Mouse (Mus musculus) neutrophil, adult 5-6 weeks (primary cell): ENCODE results near the gene Myo10. TPM values are rescaled to one million over a fixed set of nuclear protein-coding genes. Genes with fewer than 3 reads are reported as not detected.

Experiments
- ATAC-seq: fragments of 151-379, 151-347 bp; 2 replicates; pipeline ENCODE4 v1.8.0; 2017; ENCODE audit warnings: mild to moderate bottlenecking, moderate TSS enrichment; ENCODE audit not compliant: insufficient number of reproducible peaks, poor library complexity, low FRiP score, severe bottlenecking; ENCODE audit errors: extremely low read depth
- total RNA-seq: library from RNA; stranded (forward); fragments of 200-1000 nt; gene quantifications from 2 replicates; pipeline ENCODE4 v1.2.3, GENCODE M21; 2017

Gene Myo10
- total RNA-seq, 1 experiment from 2014 or later = 1.2 TPM

GRCm38 (mm10) chr15:25773711-25774513, 151.6 kb downstream of the Myo10 start:
- ATAC-seq = peak; percentile 63; the same call in 1 of the 2 replicates

- no peak for ATAC-seq
Observed at GRCm38 (mm10) chr15:25778937-25779336, 156.6 kb downstream of the Myo10 start.

DNA sequence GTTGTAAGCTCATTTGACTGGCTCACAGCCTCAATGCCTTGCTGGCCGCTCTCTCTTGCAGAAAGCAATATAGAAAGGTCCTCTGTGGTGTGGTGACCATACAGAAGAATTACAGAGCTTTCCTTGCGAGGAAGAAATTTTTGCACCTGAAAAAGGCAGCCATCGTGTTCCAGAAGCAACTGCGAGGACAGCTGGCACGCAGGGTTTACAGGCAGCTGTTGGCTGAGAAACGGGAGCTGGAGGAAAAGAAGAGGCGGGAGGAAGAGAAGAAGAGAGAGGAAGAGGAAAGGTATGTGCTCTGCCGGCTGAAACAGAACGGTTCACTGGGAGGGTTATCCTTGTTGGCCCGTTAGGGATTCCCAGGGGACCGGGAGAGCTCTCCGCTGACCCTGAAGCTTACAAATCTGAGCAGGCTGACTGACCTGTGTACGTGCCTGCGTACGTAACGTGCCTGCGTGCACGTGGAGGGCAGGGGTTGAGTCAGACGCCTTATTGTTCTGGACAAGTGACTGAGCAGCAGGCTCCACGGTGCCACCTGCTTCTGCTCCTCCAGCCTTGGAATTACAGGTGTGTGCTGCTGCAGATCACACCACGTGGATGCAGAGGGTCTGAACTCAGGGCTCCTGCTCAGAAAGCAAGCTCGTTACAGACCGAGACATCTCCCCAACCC, 157.3 kb downstream of the Myo10 start:
- no peak for ATAC-seq

- no peak for ATAC-seq
Observed at GRCm38 (mm10) chr15:25781053-25781452, 158.7 kb downstream of the Myo10 start.

GRCm38 (mm10) chr15:25785456-25786390, 163.4 kb downstream of the Myo10 start:
- no peak for ATAC-seq

DNA sequence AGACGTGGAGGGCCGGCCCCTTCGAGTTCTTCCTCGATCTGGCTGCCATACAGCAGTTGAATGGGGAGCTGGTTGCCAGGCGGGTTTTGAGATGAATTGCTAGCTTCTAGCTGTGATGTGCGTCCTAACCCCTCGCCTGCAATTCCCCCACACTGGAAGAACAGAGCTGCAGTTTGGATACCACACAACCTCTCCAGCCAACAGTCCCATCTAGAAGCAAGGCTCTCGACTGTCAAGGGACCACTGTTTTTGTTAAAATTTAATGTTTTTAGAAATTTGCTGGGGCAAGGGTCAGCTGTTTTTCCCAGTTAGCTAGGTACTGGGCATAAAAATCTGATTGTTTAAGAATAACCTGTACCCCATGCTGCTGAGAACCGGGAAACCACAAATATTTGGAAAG, 165.1 kb downstream of the Myo10 start:
- no peak for ATAC-seq

GRCm38 (mm10) chr15:25787965-25788364, 165.6 kb downstream of the Myo10 start:
- ATAC-seq = no peak

- ATAC-seq = no peak
Observed at GRCm38 (mm10) chr15:25788565-25788964, 166.2 kb downstream of the Myo10 start.

DNA sequence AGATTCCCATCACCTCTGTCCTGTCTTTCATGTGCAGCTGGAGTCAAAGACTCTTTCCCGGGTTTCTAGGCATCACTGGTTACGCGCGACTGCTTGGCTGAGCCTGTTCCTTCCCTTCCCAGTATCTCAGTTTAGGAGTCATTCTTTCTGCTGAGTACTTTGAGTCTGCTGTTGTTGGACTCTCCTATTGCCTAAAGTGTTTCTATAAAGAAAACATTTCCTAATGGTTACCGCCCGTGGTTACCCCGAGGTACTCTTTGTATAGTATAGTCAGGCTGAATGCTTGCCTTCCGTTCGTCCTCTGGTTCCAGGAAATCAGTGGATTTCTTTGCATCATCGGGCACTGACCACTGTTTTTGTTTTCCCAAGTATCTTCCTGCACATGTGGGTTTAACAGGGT, 166.9 kb downstream of the Myo10 start:
- no peak for ATAC-seq

- no peak for ATAC-seq
Observed at GRCm38 (mm10) chr15:25791660-25792353, 169.5 kb downstream of the Myo10 start.

- ATAC-seq = no peak
Observed at GRCm38 (mm10) chr15:25794123-25794522, 171.8 kb downstream of the Myo10 start.

- ATAC-seq = no peak
Observed at GRCm38 (mm10) chr15:25795496-25795895, 173.2 kb downstream of the Myo10 start.

GRCm38 (mm10) chr15:25796353-25796752, 174.0 kb downstream of the Myo10 start:
- ATAC-seq = no peak

DNA sequence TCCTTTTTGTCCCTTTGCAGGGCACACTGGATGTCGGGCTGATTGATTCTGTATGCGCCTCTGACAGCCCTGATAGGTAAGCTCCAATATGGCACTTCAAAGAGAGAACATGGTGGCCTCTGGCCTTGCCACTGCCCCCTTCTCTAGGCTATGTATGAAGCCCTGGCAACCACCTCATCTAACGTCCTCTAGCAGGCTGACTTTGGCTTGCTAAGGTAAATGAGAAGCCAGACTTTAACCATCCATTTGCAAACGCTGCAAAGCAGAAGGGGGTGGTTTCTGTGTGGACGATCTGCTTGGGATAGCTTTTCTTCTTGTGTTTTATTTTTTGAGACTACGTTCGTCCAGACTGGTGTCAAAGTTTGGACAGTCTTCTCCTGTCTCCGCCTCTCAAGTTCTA, 174.9 kb downstream of the Myo10 start:
- ATAC-seq = no peak

DNA sequence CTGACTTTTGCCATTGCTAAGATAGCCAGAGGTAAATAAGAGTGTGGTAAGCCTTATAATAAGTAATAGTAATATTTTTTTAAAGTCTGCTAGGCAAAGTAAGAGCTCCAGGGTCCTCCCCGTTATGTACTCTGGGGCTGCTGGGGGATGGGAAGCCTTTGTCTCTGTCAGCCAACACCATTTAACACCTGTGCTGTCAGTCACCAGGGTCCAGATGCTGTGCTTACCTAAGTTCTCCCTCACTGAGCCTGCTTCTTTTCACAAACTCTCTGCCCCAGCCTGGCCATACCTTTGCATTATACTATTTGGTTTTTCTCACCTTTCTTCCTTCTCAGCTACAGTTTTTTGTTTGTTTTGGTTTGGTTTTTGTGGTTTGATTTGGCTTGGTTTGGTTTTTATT, 175.6 kb downstream of the Myo10 start:
- no peak for ATAC-seq

DNA sequence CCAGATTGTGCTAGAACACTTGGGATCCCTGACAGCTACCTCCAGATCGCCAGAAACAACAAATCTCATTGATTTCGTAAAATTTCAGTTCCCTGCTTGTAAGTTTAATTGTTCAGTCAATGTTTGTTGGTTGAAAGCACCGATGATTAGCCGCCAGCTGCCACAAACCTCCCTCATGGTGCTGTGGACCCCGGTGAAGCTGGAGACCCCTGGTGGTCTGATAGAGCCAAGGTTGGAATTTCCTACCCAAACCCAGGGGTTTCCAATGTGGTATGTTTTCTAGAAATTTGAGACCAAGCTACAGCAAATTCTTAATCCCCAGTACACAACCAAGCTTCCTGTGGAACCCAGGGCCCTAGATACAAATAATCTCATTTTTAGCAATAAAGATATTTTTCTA, 179.4 kb downstream of the Myo10 start:
- ATAC-seq = no peak

DNA sequence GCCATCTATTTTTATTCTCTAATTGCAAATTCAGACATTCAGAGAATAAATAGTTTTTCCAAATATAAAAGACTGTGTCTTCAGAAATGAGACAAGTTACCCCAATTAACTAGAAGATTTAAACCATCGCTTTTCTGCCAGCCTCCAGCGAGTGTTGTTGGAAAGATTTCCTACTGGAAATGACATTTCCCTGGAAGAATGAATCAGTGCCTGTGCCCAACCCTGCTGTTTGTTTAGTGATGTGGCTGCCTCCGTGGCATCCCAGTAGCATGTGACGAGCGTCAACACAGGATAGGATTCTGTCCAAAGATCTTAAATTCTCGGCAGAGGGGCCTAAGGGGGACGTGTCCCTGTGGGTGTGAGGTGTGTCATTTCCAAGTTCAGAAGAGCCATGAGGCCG, 179.9 kb downstream of the Myo10 start:
- no peak for ATAC-seq

DNA sequence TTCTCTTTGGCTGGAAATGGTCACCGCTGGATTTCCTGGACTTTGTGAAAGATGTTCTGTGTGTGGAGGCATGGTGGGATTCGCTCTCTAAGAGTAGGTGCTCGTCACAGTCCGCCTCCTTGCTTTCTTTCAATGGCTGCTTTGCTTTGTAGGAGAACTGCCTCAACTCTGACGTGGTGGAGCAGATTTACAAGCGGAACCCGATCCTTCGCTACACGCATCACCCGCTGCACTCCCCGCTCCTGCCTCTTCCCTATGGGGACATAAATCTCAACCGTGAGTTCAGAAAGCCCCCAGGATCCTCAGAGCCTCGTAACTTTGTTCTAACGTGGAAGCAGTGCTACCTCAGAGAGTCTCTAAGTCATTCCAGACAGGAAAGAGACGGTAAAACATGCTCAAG, 180.8 kb downstream of the Myo10 start:
- ATAC-seq = no peak
